Comparison of ENCODE assay signal across 8 mouse cellular contexts in genomic region chr7:30634621-30635020, GRCm38 (mm10). TPM values are rescaled to one million over a fixed set of nuclear protein-coding genes. Genes with fewer than 3 reads are reported as not detected.
DNase-seq lines count a peak whose midpoint lies in the region; ATAC-seq and TF ChIP-seq lines count a peak whose summit lies in the region.

No protein-coding gene starts in this region.

- peak; percentile 76 for TF ChIP-seq CTCF in liver, postnatal 0 days (IDR thresholded peaks at IDR 0.05; ENCODE audit: low read depth)

- H3K4me2 ChIP-seq in intestine, embryonic 14.5 days (ENCODE audit: low read length): peak overlapping the region; percentile 28
- peak overlapping the region; percentile 47; the same call in 1 of the 2 replicates for H3K4me2 ChIP-seq in liver, postnatal 0 days (ENCODE audit: low read depth, low read length)
- peak overlapping the region; percentile 36 for H3K4me2 ChIP-seq in neural tube, embryonic 13.5 days

- H3K36me3 ChIP-seq in heart, embryonic 10.5 days: 0 out of 2 replicates have a peak, but pooled peaks cover under 1% of the 10 kb centered on the region
- H3K36me3 ChIP-seq in forebrain, embryonic 10.5 days (replicated peaks): no peaks in the 10 kb centered on the region
- no peaks in the 10 kb centered on the region for H3K36me3 ChIP-seq in intestine, embryonic 14.5 days (ENCODE audit: control insufficient read depth, insufficient read depth, low read length)
- no peaks in the 10 kb centered on the region for H3K36me3 ChIP-seq in liver, postnatal 0 days (replicated peaks; ENCODE audit: insufficient read depth, low read length)
- no peaks in the 10 kb centered on the region for H3K36me3 ChIP-seq in neural tube, embryonic 13.5 days

- peak; percentile 88 for DNase-seq in heart, embryonic 10.5 days (ENCODE audit: low spot score)
- DNase-seq in heart, postnatal 25 days (ENCODE audit: low spot score): no peak
- DNase-seq in T-cell, adult 2 months (ENCODE audit: low spot score): peak; percentile 51
- peak; percentile 72 for DNase-seq in forebrain, embryonic 10.5 days (ENCODE audit: extremely low spot score, low spot score)
- DNase-seq in intestine, embryonic 14.5 days (ENCODE audit: low spot score): peak; percentile 86
- DNase-seq in liver, postnatal 0 days: peak; percentile 82
- no peak for DNase-seq in frontal cortex, postnatal 36 days (ENCODE audit: low spot score in 2 of 2)

- H3K9me3 ChIP-seq in heart, embryonic 10.5 days: no peaks in the 10 kb centered on the region
- no peaks in the 10 kb centered on the region for H3K9me3 ChIP-seq in forebrain, embryonic 10.5 days
- H3K9me3 ChIP-seq in intestine, embryonic 14.5 days (ENCODE audit: control insufficient read depth, low read length): no peaks in the 10 kb centered on the region
- H3K9me3 ChIP-seq in liver, postnatal 0 days (ENCODE audit: low read length): no peaks in the 10 kb centered on the region
- no peaks in the 10 kb centered on the region for H3K9me3 ChIP-seq in neural tube, embryonic 13.5 days

- no peak overlapping the region for H3K9ac ChIP-seq in intestine, embryonic 14.5 days (ENCODE audit: low read length)
- H3K9ac ChIP-seq in liver, postnatal 0 days (replicated peaks): no peak overlapping the region
- no peak overlapping the region for H3K9ac ChIP-seq in neural tube, embryonic 13.5 days

- WGBS in heart, embryonic 10.5 days: 2% methylated on average over 20 of the region's 20 CpGs
- under 1% methylated on average over 20 of the region's 20 CpGs for WGBS in forebrain, embryonic 10.5 days
- 1% methylated on average over 20 of the region's 20 CpGs for WGBS in intestine, embryonic 14.5 days
- WGBS in liver, postnatal 0 days (ENCODE audit: insufficient replicate concordance): 3% methylated on average over 19 of the region's 20 CpGs
- 1% methylated on average over 20 of the region's 20 CpGs for WGBS in neural tube, embryonic 13.5 days

- peaks cover 59% of the 10 kb centered on the region for H3K27me3 ChIP-seq in heart, embryonic 10.5 days (ENCODE audit: insufficient read depth, poor library complexity, severe bottlenecking)
- H3K27me3 ChIP-seq in forebrain, embryonic 10.5 days (ENCODE audit: poor library complexity, severe bottlenecking): peaks cover 61% of the 10 kb centered on the region
- peaks cover 59% of the 10 kb centered on the region for H3K27me3 ChIP-seq in intestine, embryonic 14.5 days (replicated peaks; ENCODE audit: control insufficient read depth, insufficient read depth, low read length)
- H3K27me3 ChIP-seq in liver, postnatal 0 days (ENCODE audit: insufficient read depth, low read length): peaks cover 49% of the 10 kb centered on the region
- H3K27me3 ChIP-seq in neural tube, embryonic 13.5 days: peaks cover 84% of the 10 kb centered on the region

- peak overlapping the region; percentile 59; the same call in 1 of the 2 replicates for H3K27ac ChIP-seq in heart, embryonic 10.5 days
- 0 out of 2 replicates have a peak overlapping the region, but pooled peaks have one; percentile 15 for H3K27ac ChIP-seq in forebrain, embryonic 10.5 days
- H3K27ac ChIP-seq in intestine, embryonic 14.5 days (ENCODE audit: low read depth): no peak overlapping the region
- no peak overlapping the region for H3K27ac ChIP-seq in liver, postnatal 0 days (ENCODE audit: low read depth)
- H3K27ac ChIP-seq in neural tube, embryonic 13.5 days (replicated peaks): no peak overlapping the region

- TF ChIP-seq EP300 in liver, postnatal 0 days (IDR thresholded peaks at IDR 0.05; ENCODE audit: low read depth): no peak

- ATAC-seq in intestine, embryonic 14.5 days (replicated peaks; ENCODE audit: low FRiP score, low TSS enrichment, low read depth): peak; percentile 85
- ATAC-seq in liver, postnatal 0 days: peak; percentile 75
- ATAC-seq in neural tube, embryonic 13.5 days (ENCODE audit: low read depth): 0 out of 2 replicates have a peak, but pooled peaks have one; percentile 36

- intact Hi-C loops in heart, postnatal 25 days (cut with DNase I): no loop called here

- peaks cover 42% of the 10 kb centered on the region for H3K4me1 ChIP-seq in heart, embryonic 10.5 days
- peaks cover 37% of the 10 kb centered on the region for H3K4me1 ChIP-seq in forebrain, embryonic 10.5 days
- H3K4me1 ChIP-seq in intestine, embryonic 14.5 days (replicated peaks; ENCODE audit: control insufficient read depth, insufficient read depth, low read length): 0 out of 2 replicates have a peak, but pooled peaks cover 4% of the 10 kb centered on the region
- peaks cover 6% of the 10 kb centered on the region for H3K4me1 ChIP-seq in liver, postnatal 0 days (ENCODE audit: insufficient read depth)
- H3K4me1 ChIP-seq in neural tube, embryonic 13.5 days (replicated peaks): peaks cover 11% of the 10 kb centered on the region

- peak overlapping the region; percentile 53 for H3K4me3 ChIP-seq in heart, embryonic 10.5 days
- peak overlapping the region; percentile 42 for H3K4me3 ChIP-seq in forebrain, embryonic 10.5 days
- peak overlapping the region; percentile 16; the same call in 1 of the 2 replicates for H3K4me3 ChIP-seq in intestine, embryonic 14.5 days (ENCODE audit: low read depth, low read length)
- no peak overlapping the region for H3K4me3 ChIP-seq in liver, postnatal 0 days (ENCODE audit: low read depth, low read length)
- H3K4me3 ChIP-seq in neural tube, embryonic 13.5 days: peak overlapping the region; percentile 8; the same call in 1 of the 2 replicates

RNA-seq across cellular contexts. Expression of gene Etv2, which starts 1.0 kb away (rescaled TPM):
- 5.5 and 5.9 TPM in 2 replicates for polyA plus RNA-seq in heart, embryonic 10.5 days (2016; fragmentation: Nextera tagmentation; extraction: Ambion mirVana)
- not detected for total RNA-seq in heart, postnatal 25 days (2021)
- polyA plus RNA-seq in forebrain, embryonic 10.5 days (2016; fragmentation: Nextera tagmentation; extraction: Ambion mirVana): 0.30 TPM in 1 of 2 replicates, not detected in the other
- not detected in 2 replicates for polyA plus RNA-seq in intestine, embryonic 14.5 days (2014; fragmentation: Nextera tagmentation; extraction: Ambion mirVana)
- not detected in 2 replicates for polyA plus RNA-seq in liver, postnatal 0 days (2015; fragmentation: Nextera tagmentation; extraction: Ambion mirVana)
- not detected in 2 replicates for polyA plus RNA-seq in neural tube, embryonic 13.5 days (2015; fragmentation: Nextera tagmentation; extraction: Ambion mirVana)

RNA-seq across cellular contexts. Expression of gene Cox6b1, which starts 8.7 kb away (rescaled TPM):
- polyA plus RNA-seq in heart, embryonic 10.5 days (2016; fragmentation: Nextera tagmentation; extraction: Ambion mirVana): 1,107 and 1,574 TPM in 2 replicates
- total RNA-seq in heart, postnatal 25 days (2021): 1,000 to 10,000 TPM; 4,579 to 4,828 TPM
- polyA plus RNA-seq in forebrain, embryonic 10.5 days (2016; fragmentation: Nextera tagmentation; extraction: Ambion mirVana): 762 and 774 TPM in 2 replicates
- 1,084 and 1,229 TPM in 2 replicates for polyA plus RNA-seq in intestine, embryonic 14.5 days (2014; fragmentation: Nextera tagmentation; extraction: Ambion mirVana)
- polyA plus RNA-seq in liver, postnatal 0 days (2015; fragmentation: Nextera tagmentation; extraction: Ambion mirVana): 995 and 998 TPM in 2 replicates
- 1,295 and 1,305 TPM in 2 replicates for polyA plus RNA-seq in neural tube, embryonic 13.5 days (2015; fragmentation: Nextera tagmentation; extraction: Ambion mirVana)

RNA-seq across cellular contexts. Expression of gene Rbm42, which starts 15.5 kb away (rescaled TPM):
- polyA plus RNA-seq in heart, embryonic 10.5 days (2016; fragmentation: Nextera tagmentation; extraction: Ambion mirVana): 111 and 130 TPM in 2 replicates
- total RNA-seq in heart, postnatal 25 days (2021): 10 to 100 TPM; 49.9 to 53.9 TPM
- 119 and 129 TPM in 2 replicates for polyA plus RNA-seq in forebrain, embryonic 10.5 days (2016; fragmentation: Nextera tagmentation; extraction: Ambion mirVana)
- polyA plus RNA-seq in intestine, embryonic 14.5 days (2014; fragmentation: Nextera tagmentation; extraction: Ambion mirVana): 96.4 and 101 TPM in 2 replicates
- 41.8 and 43.3 TPM in 2 replicates for polyA plus RNA-seq in liver, postnatal 0 days (2015; fragmentation: Nextera tagmentation; extraction: Ambion mirVana)
- 137 and 142 TPM in 2 replicates for polyA plus RNA-seq in neural tube, embryonic 13.5 days (2015; fragmentation: Nextera tagmentation; extraction: Ambion mirVana)

RNA-seq across cellular contexts. Expression of gene Upk1a, which starts 22.0 kb away (rescaled TPM):
- 1.8 and 2.7 TPM in 2 replicates for polyA plus RNA-seq in heart, embryonic 10.5 days (2016; fragmentation: Nextera tagmentation; extraction: Ambion mirVana)
- under 1 TPM in 1 of 2 experiments, not detected in 1; 0.52 TPM for total RNA-seq in heart, postnatal 25 days (2021)
- 0.68 and 0.71 TPM in 2 replicates for polyA plus RNA-seq in forebrain, embryonic 10.5 days (2016; fragmentation: Nextera tagmentation; extraction: Ambion mirVana)
- polyA plus RNA-seq in intestine, embryonic 14.5 days (2014; fragmentation: Nextera tagmentation; extraction: Ambion mirVana): 12.1 and 15.3 TPM in 2 replicates
- polyA plus RNA-seq in liver, postnatal 0 days (2015; fragmentation: Nextera tagmentation; extraction: Ambion mirVana): 0.07 and 0.14 TPM in 2 replicates
- 0.49 and 0.62 TPM in 2 replicates for polyA plus RNA-seq in neural tube, embryonic 13.5 days (2015; fragmentation: Nextera tagmentation; extraction: Ambion mirVana)

RNA-seq across cellular contexts. Expression of gene Haus5, which starts 30.2 kb away (rescaled TPM):
- polyA plus RNA-seq in heart, embryonic 10.5 days (2016; fragmentation: Nextera tagmentation; extraction: Ambion mirVana): 51.3 and 59.8 TPM in 2 replicates
- 1 to 10 TPM; 4.3 TPM for total RNA-seq in heart, postnatal 25 days (2021)
- polyA plus RNA-seq in forebrain, embryonic 10.5 days (2016; fragmentation: Nextera tagmentation; extraction: Ambion mirVana): 90.2 and 91.9 TPM in 2 replicates
- 48.7 and 49.5 TPM in 2 replicates for polyA plus RNA-seq in intestine, embryonic 14.5 days (2014; fragmentation: Nextera tagmentation; extraction: Ambion mirVana)
- polyA plus RNA-seq in liver, postnatal 0 days (2015; fragmentation: Nextera tagmentation; extraction: Ambion mirVana): 11.4 and 13.0 TPM in 2 replicates
- 22.0 and 22.7 TPM in 2 replicates for polyA plus RNA-seq in neural tube, embryonic 13.5 days (2015; fragmentation: Nextera tagmentation; extraction: Ambion mirVana)

Comparison
In these comparisons a context has a peak if more than half of its experiments do, and no peak if none do; other contexts are left out.
1. DNase-seq: peak in heart, embryonic 10.5 days (single experiment), T-cell, adult 2 months (single experiment), forebrain, embryonic 10.5 days (single experiment), intestine, embryonic 14.5 days (single experiment) and liver, postnatal 0 days (single experiment); none in heart, postnatal 25 days (single experiment) and frontal cortex, postnatal 36 days (0 of 2).
2. H3K27ac ChIP-seq: peak in heart, embryonic 10.5 days (single experiment) and forebrain, embryonic 10.5 days (single experiment); none in intestine, embryonic 14.5 days (single experiment), liver, postnatal 0 days (single experiment) and neural tube, embryonic 13.5 days (single experiment).
3. Peak in every context shown above with its lines, with median percentiles within 50 percentile points of each other: ATAC-seq and H3K4me2 ChIP-seq.